Mouse (Mus musculus): ENCODE results near the gene Fam149b.

- TF ChIP-seq POU5F1 (IDR thresholded peaks at IDR 0.05; ENCODE audit: borderline replicate concordance, low read length) (no peak), CTCF (conservative IDR thresholded peaks at IDR 0.05; ENCODE audit: low read length) (no peak)
These were observed 81.9 kb downstream of the Fam149b start for GRCm38 (mm10) chr14:20429833-20430232.

Data from E14TG2a.4 (cell line).